Mouse (Mus musculus): ENCODE measurements around the gene Zbtb22.
A peak's percentile ranks its signal among the peaks of the same experiment; 100 is the strongest.

Zbtb22 gene

GRCm38 (mm10) chr17:33920282-33921097, 4.8 kb downstream of the Zbtb22 start:
- peak; percentile 84 for DNase-seq (ENCODE audit: low read depth, low spot score)

- no peak for DNase-seq (ENCODE audit: low read depth, low spot score)
These were observed 5.7 kb downstream of the Zbtb22 start for GRCm38 (mm10) chr17:33921361-33921760.

GRCm38 (mm10) chr17:33924577-33925283, 9.0 kb downstream of the Zbtb22 start:
- DNase-seq (ENCODE audit: low read depth, low spot score): peak; percentile 65

- DNase-seq (ENCODE audit: low read depth, low spot score): no peak
These were observed 9.9 kb downstream of the Zbtb22 start for GRCm38 (mm10) chr17:33925406-33926116.

GRCm38 (mm10) chr17:33926207-33926932, 10.7 kb downstream of the Zbtb22 start:
- DNase-seq (ENCODE audit: low read depth, low spot score): no peak

GRCm38 (mm10) chr17:33928251-33928947, 12.7 kb downstream of the Zbtb22 start:
- DNase-seq (ENCODE audit: low read depth, low spot score): no peak

- peak; percentile 89 for DNase-seq (ENCODE audit: low read depth, low spot score)
These were observed 13.9 kb downstream of the Zbtb22 start, which contains the start of gene Rgl2 for GRCm38 (mm10) chr17:33929371-33930279. Gene Rgl2, plus strand, starts transcription at chr17:33929543.

- no peak for DNase-seq (ENCODE audit: low read depth, low spot score)
These were observed 14.8 kb downstream of the Zbtb22 start for GRCm38 (mm10) chr17:33930280-33931158.

- no peak for DNase-seq (ENCODE audit: low read depth, low spot score)
These were observed 15.6 kb downstream of the Zbtb22 start for GRCm38 (mm10) chr17:33931159-33931866.

- no peak for DNase-seq (ENCODE audit: low read depth, low spot score)
These were observed 16.2 kb downstream of the Zbtb22 start for GRCm38 (mm10) chr17:33931947-33932346.

GRCm38 (mm10) chr17:33932448-33932847, 16.7 kb downstream of the Zbtb22 start:
- no peak for DNase-seq (ENCODE audit: low read depth, low spot score)

GRCm38 (mm10) chr17:33932970-33933369, 17.3 kb downstream of the Zbtb22 start:
- no peak for DNase-seq (ENCODE audit: low read depth, low spot score)

- no peak for DNase-seq (ENCODE audit: low read depth, low spot score)
These were observed 19.8 kb downstream of the Zbtb22 start for GRCm38 (mm10) chr17:33935422-33936055.

- no peak for DNase-seq (ENCODE audit: low read depth, low spot score)
These were observed 21.3 kb downstream of the Zbtb22 start for GRCm38 (mm10) chr17:33936993-33937392.

GRCm38 (mm10) chr17:33938783-33939182, 23.1 kb downstream of the Zbtb22 start:
- no peak for DNase-seq (ENCODE audit: low read depth, low spot score)

GRCm38 (mm10) chr17:33940206-33940805, 24.6 kb downstream of the Zbtb22 start, which contains the start of the genes Pfdn6 and Wdr46:
Gene Pfdn6, minus strand, starts transcription at chr17:33940343.
Gene Wdr46, plus strand, starts transcription at chr17:33940660.
- peak; percentile 85 for DNase-seq (ENCODE audit: low read depth, low spot score)

GRCm38 (mm10) chr17:33940981-33941380, 25.3 kb downstream of the Zbtb22 start:
- DNase-seq (ENCODE audit: low read depth, low spot score): no peak
